Mouse (Mus musculus): ENCODE results near the gene Efna4. TPM values are rescaled to one million over a fixed set of nuclear protein-coding genes. Genes with fewer than 3 reads are reported as not detected.

The Efna4 gene
- total RNA-seq (2021) (under 1 TPM; 0.21 to 0.36 TPM), polyA plus RNA-seq (2012; rRNA removed) (0.64 and 0.86 TPM in 2 replicates)
- long read RNA-seq = 0 reads

DNA sequence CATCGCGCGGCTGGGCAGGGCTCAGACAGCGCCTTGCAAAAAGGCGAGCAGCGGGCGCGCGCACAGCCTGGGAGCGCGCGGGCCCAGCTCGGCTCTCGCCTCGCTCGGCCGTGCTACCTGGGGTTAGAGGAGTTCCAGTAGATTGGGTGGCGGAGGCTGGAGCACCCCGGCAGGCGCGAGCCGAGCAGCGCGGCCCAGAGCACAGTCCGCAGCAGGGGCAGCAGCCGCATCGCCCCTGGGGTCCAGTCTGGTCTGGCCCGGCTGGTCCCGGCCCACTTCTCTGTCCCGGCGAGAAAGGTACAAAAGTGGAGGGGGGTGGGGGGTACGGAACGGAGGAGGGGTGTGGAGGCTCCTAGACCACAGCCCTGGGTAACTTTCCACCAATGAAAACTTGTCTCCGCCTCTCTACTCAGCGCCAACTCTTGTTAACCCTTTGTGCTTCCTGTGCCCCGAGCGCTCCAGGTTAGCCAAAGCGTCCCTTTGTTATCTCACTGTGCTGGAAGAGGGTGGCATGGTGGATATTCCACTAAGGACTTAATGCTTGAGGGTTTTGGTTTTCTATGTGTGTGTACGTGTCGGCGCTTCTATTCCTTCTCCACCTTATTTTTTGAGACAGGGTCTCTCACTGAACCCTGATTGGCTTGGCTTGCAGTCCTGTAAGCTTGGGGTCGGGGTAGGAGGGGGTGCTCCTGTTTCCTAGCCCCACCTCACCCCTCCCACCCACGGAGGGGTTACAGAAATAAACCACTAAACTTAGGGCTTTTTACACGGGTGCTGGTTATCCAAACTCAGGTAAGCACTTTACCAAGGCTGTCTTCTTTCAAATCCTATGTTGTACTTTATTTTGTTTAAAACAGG lies at the start of gene Efna4:
Efna4 (minus strand) TSS at position 308 of the 858 bp plus-strand sequence.
- Histone ChIP-seq H3K27me3 (ENCODE audit: control insufficient read depth, insufficient read depth, low read length) (no peaks in the 10 kb centered on the region), H3K79me2 (replicated peaks; ENCODE audit: control insufficient read depth, insufficient read depth, low read length) (no peaks in the 10 kb centered on the region), H3K36me3 (ENCODE audit: control insufficient read depth, insufficient read depth, low read length) (no peaks in the 10 kb centered on the region), H3K27ac (no peak within 1 kb of the TSS; the same call in 1 of the 2 replicates), H3K9ac (ENCODE audit: low read depth, low read length) (peak within 1 kb of the TSS; percentile 85), H3K4me3 (peak within 1 kb of the TSS; percentile 71), H3K4me1 (ENCODE audit: control insufficient read depth, insufficient read depth, low read length) (peaks cover 2% of the 10 kb centered on the region; the same call in 1 of the 2 replicates)
- peak; percentile 52 to 60 for DNase-seq
- no peak for TF ChIP-seq CTCF (IDR thresholded peaks at IDR 0.05)
- no peak for TF ChIP-seq EP300 (IDR thresholded peaks at IDR 0.05; ENCODE audit: insufficient read depth, low read depth, low read length)
- no peak for TF ChIP-seq POLR2A (IDR thresholded peaks at IDR 0.05; ENCODE audit: insufficient read depth, low read depth, low read length)
- intact Hi-C loops (cut with DNase I) = loop anchor here (2.0 kb wide), 1 partner anchor 21 kb away; no protein-coding TSS in a partner anchor
- 3% methylated on average over 44 of the region's 44 CpGs for WGBS

- H3K27ac ChIP-seq = peak overlapping the region; percentile 94; the same call in 1 of the 2 replicates
- H3K27me3 ChIP-seq (ENCODE audit: control insufficient read depth, insufficient read depth, low read length) = no peaks in the 10 kb centered on the region
- H3K9ac ChIP-seq (ENCODE audit: low read depth, low read length) = peak overlapping the region; percentile 2; the same call in 1 of the 2 replicates
- no peak for DNase-seq
- H3K4me1 ChIP-seq (ENCODE audit: control insufficient read depth, insufficient read depth, low read length) = peaks cover 13% of the 10 kb centered on the region
- intact Hi-C loops (cut with DNase I) = no loop called here
- WGBS = 73% methylated on average over 17 of the region's 17 CpGs
- H3K36me3 ChIP-seq (ENCODE audit: control insufficient read depth, insufficient read depth, low read length) = no peaks in the 10 kb centered on the region
- TF ChIP-seq EP300 (IDR thresholded peaks at IDR 0.05; ENCODE audit: insufficient read depth, low read depth, low read length) = no peak
- no peak for TF ChIP-seq POLR2A (IDR thresholded peaks at IDR 0.05; ENCODE audit: insufficient read depth, low read depth, low read length)
- no peak for TF ChIP-seq CTCF (IDR thresholded peaks at IDR 0.05)
- H3K79me2 ChIP-seq (replicated peaks; ENCODE audit: control insufficient read depth, insufficient read depth, low read length) = no peaks in the 10 kb centered on the region; the same call in 1 of the 2 replicates
- no peak overlapping the region for H3K4me3 ChIP-seq
Observed at GRCm38 (mm10) chr3:89386438-89387420, 48.9 kb upstream of the Efna4 start.

DNA sequence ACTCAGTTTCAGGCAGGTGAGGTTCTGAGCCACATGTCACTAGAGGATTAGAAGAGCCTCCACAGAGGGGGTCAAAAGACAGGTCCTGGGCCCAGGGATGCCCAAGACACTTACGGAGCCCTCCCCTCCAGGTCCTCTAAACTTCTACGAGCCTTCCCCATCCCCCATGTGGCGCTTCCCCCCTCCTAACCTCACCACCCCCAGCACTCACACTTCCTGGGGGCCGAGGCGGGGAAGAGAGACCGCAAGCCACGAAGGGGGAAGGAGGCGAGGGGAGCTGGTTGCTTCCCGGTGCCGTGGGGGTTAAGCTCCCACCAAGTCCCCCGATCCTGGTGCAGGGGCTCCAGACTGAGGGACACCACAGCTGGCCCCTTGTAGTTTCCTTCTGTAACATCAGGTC lies 47.6 kb upstream of the Efna4 start:
- TF ChIP-seq CTCF (IDR thresholded peaks at IDR 0.05) = no peak
- TF ChIP-seq EP300 (IDR thresholded peaks at IDR 0.05; ENCODE audit: insufficient read depth, low read depth, low read length) = no peak
- TF ChIP-seq POLR2A (IDR thresholded peaks at IDR 0.05; ENCODE audit: insufficient read depth, low read depth, low read length) = no peak
- intact Hi-C loops (cut with DNase I) = no loop called here
- Histone ChIP-seq H3K79me2 (replicated peaks; ENCODE audit: control insufficient read depth, insufficient read depth, low read length) (no peaks in the 10 kb centered on the region; the same call in 1 of the 2 replicates), H3K4me1 (ENCODE audit: control insufficient read depth, insufficient read depth, low read length) (peaks cover 10% of the 10 kb centered on the region), H3K9ac (ENCODE audit: low read depth, low read length) (no peak overlapping the region), H3K27me3 (ENCODE audit: control insufficient read depth, insufficient read depth, low read length) (no peaks in the 10 kb centered on the region), H3K36me3 (ENCODE audit: control insufficient read depth, insufficient read depth, low read length) (no peaks in the 10 kb centered on the region), H3K27ac (no peak overlapping the region), H3K4me3 (no peak overlapping the region)
- no peak for DNase-seq
- 67% methylated on average over 11 of the region's 11 CpGs for WGBS

- Histone ChIP-seq H3K79me2 (replicated peaks; ENCODE audit: control insufficient read depth, insufficient read depth, low read length) (no peaks in the 10 kb centered on the region; the same call in 1 of the 2 replicates), H3K36me3 (ENCODE audit: control insufficient read depth, insufficient read depth, low read length) (no peaks in the 10 kb centered on the region), H3K4me3 (no peak overlapping the region), H3K9ac (ENCODE audit: low read depth, low read length) (no peak overlapping the region), H3K4me1 (ENCODE audit: control insufficient read depth, insufficient read depth, low read length) (peaks cover 7% of the 10 kb centered on the region), H3K27me3 (ENCODE audit: control insufficient read depth, insufficient read depth, low read length) (no peaks in the 10 kb centered on the region), H3K27ac (no peak overlapping the region)
- intact Hi-C loops (cut with DNase I) = no loop called here
- no peak for TF ChIP-seq POLR2A (IDR thresholded peaks at IDR 0.05; ENCODE audit: insufficient read depth, low read depth, low read length)
- TF ChIP-seq CTCF (IDR thresholded peaks at IDR 0.05) = no peak
- no peak for TF ChIP-seq EP300 (IDR thresholded peaks at IDR 0.05; ENCODE audit: insufficient read depth, low read depth, low read length)
- DNase-seq = no peak
- WGBS = 81% methylated on average over 12 of the region's 12 CpGs
Observed at GRCm38 (mm10) chr3:89384331-89385076, 46.7 kb upstream of the Efna4 start.

- no peak for DNase-seq
- WGBS = 78% methylated on average over 5 of the region's 5 CpGs
- H3K27ac ChIP-seq = no peak overlapping the region
Observed at GRCm38 (mm10) chr3:89383651-89384255, 45.9 kb upstream of the Efna4 start.

More at GRCm38 (mm10) chr3:89383651-89384255, 45.9 kb upstream of the Efna4 start:
- H3K79me2 ChIP-seq (replicated peaks; ENCODE audit: control insufficient read depth, insufficient read depth, low read length) = no peaks in the 10 kb centered on the region; the same call in 1 of the 2 replicates
- intact Hi-C loops (cut with DNase I) = no loop called here
- H3K9ac ChIP-seq (ENCODE audit: low read depth, low read length) = no peak overlapping the region
- peaks cover 5% of the 10 kb centered on the region for H3K4me1 ChIP-seq (ENCODE audit: control insufficient read depth, insufficient read depth, low read length)
- H3K4me3 ChIP-seq = no peak overlapping the region
- no peaks in the 10 kb centered on the region for H3K27me3 ChIP-seq (ENCODE audit: control insufficient read depth, insufficient read depth, low read length)
- no peaks in the 10 kb centered on the region for H3K36me3 ChIP-seq (ENCODE audit: control insufficient read depth, insufficient read depth, low read length)
- TF ChIP-seq CTCF (IDR thresholded peaks at IDR 0.05) (no peak), EP300 (IDR thresholded peaks at IDR 0.05; ENCODE audit: insufficient read depth, low read depth, low read length) (no peak), POLR2A (IDR thresholded peaks at IDR 0.05; ENCODE audit: insufficient read depth, low read depth, low read length) (no peak)
